Mouse (Mus musculus) gastrocnemius, postnatal 14 days (tissue): Measurements from ENCODE around the gene Atf2. TPM values are rescaled to one million over a fixed set of nuclear protein-coding genes. Genes with fewer than 3 reads are reported as not detected.
A peak's percentile ranks its signal among the peaks of the same experiment; 100 is the strongest.
"Not testable (repeated sequence)": the region's sequence is repeated elsewhere in the genome, so short reads cannot be mapped to it uniquely, and the experiment has no call there.

Source experiments
- DNase-seq: peaks from one replicate; pipeline ENCODE4 v3.0.0; 2021; ENCODE audit warnings: mixed read lengths
- intact Hi-C: fragments of 180-260 bp; cut with DNase I; formaldehyde crosslinking; loops from one replicate; pipeline ENCODE4 v1.15.1; 2025; ENCODE audit warnings: low total_unique reads
- total RNA-seq, 2 experiments: library from RNA; stranded (reverse); gene quantifications; 2 replicates each; pipeline ENCODE4 v1.2.3; 2021

Atf2 gene
- total RNA-seq, 2 experiments from 2014 or later: 16.6 to 20.4 TPM

- intact Hi-C loops: no loop called here
- DNase-seq: no peak
These were observed 1.2 kb upstream of the Atf2 start for GRCm38 (mm10) chr2:73893473-73894270.

GRCm38 (mm10) chr2:73891701-73892463, 557 bp downstream of the Atf2 start:
- DNase-seq: peak; percentile 56
- intact Hi-C loops: no loop called here

- intact Hi-C loops: no loop called here
- no peak for DNase-seq
These were observed 6.4 kb downstream of the Atf2 start for GRCm38 (mm10) chr2:73885997-73886396.

GRCm38 (mm10) chr2:73877891-73878290, 14.5 kb downstream of the Atf2 start:
- intact Hi-C loops: no loop called here
- no peak for DNase-seq

GRCm38 (mm10) chr2:73867764-73868487, 24.5 kb downstream of the Atf2 start:
- DNase-seq: peak; percentile 4
- intact Hi-C loops: no loop called here

GRCm38 (mm10) chr2:73860046-73860624, 32.3 kb downstream of the Atf2 start:
- DNase-seq: no peak
- intact Hi-C loops: no loop called here

- intact Hi-C loops: no loop called here
- no peak for DNase-seq
These were observed 35.1 kb downstream of the Atf2 start for GRCm38 (mm10) chr2:73857352-73857751.

- intact Hi-C loops: no loop called here
- DNase-seq: no peak
These were observed 36.2 kb downstream of the Atf2 start for GRCm38 (mm10) chr2:73856246-73856645.

GRCm38 (mm10) chr2:73834406-73835015, 57.9 kb downstream of the Atf2 start:
- DNase-seq: no peak
- intact Hi-C loops: no loop called here

- no peak for DNase-seq
These were observed 59.2 kb downstream of the Atf2 start for GRCm38 (mm10) chr2:73833284-73833683.

GRCm38 (mm10) chr2:73818742-73819141, 73.7 kb downstream of the Atf2 start:
- no peak for DNase-seq

More at GRCm38 (mm10) chr2:73833284-73833683, 59.2 kb downstream of the Atf2 start:
- intact Hi-C loops: no loop called here

GRCm38 (mm10) chr2:73807609-73808008, 84.8 kb downstream of the Atf2 start:
- DNase-seq: no peak
- intact Hi-C loops: no loop called here

More at GRCm38 (mm10) chr2:73818742-73819141, 73.7 kb downstream of the Atf2 start:
- intact Hi-C loops: no loop called here

GRCm38 (mm10) chr2:73800127-73800526, 92.3 kb downstream of the Atf2 start:
- intact Hi-C loops, DNase-seq: not testable (repeated sequence)

- intact Hi-C loops: no loop called here
- DNase-seq: no peak
These were observed 93.7 kb downstream of the Atf2 start for GRCm38 (mm10) chr2:73798786-73799185.

GRCm38 (mm10) chr2:73798136-73798535, 94.3 kb downstream of the Atf2 start:
- intact Hi-C loops: no loop called here
- no peak for DNase-seq

GRCm38 (mm10) chr2:73791846-73792630, 100.4 kb downstream of the Atf2 start:
- no peak for DNase-seq
- intact Hi-C loops: no loop called here

- intact Hi-C loops: no loop called here
These were observed 102.1 kb downstream of the Atf2 start for GRCm38 (mm10) chr2:73790332-73790731.

GRCm38 (mm10) chr2:73788395-73788794, 104.0 kb downstream of the Atf2 start:
- no peak for DNase-seq
- intact Hi-C loops: no loop called here

More at GRCm38 (mm10) chr2:73790332-73790731, 102.1 kb downstream of the Atf2 start:
- no peak for DNase-seq
